Mouse (Mus musculus) embryonic facial prominence, embryonic 15.5 days (tissue): ENCODE measurements around the gene Lypd4. TPM values are rescaled to one million over a fixed set of nuclear protein-coding genes. Genes with fewer than 3 reads are reported as not detected.
A peak's percentile ranks its signal among the peaks of the same experiment; 100 is the strongest.
"Not testable (repeated sequence)": the region's sequence is repeated elsewhere in the genome, so short reads cannot be mapped to it uniquely, and the experiment has no call there.

ENCODE experiments used
- ATAC-seq: fragments of 200-750 bp; cut with Nextera tagmentation; 2 replicates; pipeline ENCODE4 v1.8.0; 2017; ENCODE audit warnings: low read depth, moderate TSS enrichment; ENCODE audit not compliant: insufficient number of reproducible peaks, low FRiP score, low TSS enrichment
- H3K27ac ChIP-seq: fragments of 300-500 bp; sonication (generic); replicated peaks from 2 replicates; pipeline ENCODE4 v1.5.1; 2015; ENCODE audit warnings: mild to moderate bottlenecking, inconsistent platforms
- H3K27me3 ChIP-seq: fragments of 300-500 bp; sonication (generic); 2 replicates; pipeline ENCODE4 v1.6.1; 2015; ENCODE audit warnings: inconsistent platforms
- H3K36me3 ChIP-seq: fragments of 300-500 bp; sonication (generic); 2 replicates; pipeline ENCODE4 v1.6.1; 2015; ENCODE audit warnings: mild to moderate bottlenecking, inconsistent platforms
- H3K4me1 ChIP-seq: fragments of 300-500 bp; sonication (generic); 2 replicates; pipeline ENCODE4 v1.6.1; 2015; ENCODE audit warnings: inconsistent platforms
- H3K4me2 ChIP-seq: fragments of 300-500 bp; sonication (generic); replicated peaks from 2 replicates; pipeline ENCODE4 v1.6.1; 2015; ENCODE audit warnings: mild to moderate bottlenecking, inconsistent platforms
- H3K4me3 ChIP-seq: fragments of 300-500 bp; sonication (generic); replicated peaks from 2 replicates; pipeline ENCODE4 v1.5.1; 2015; ENCODE audit warnings: mild to moderate bottlenecking, inconsistent platforms
- H3K9ac ChIP-seq: fragments of 300-500 bp; sonication (generic); 2 replicates; pipeline ENCODE4 v1.6.1; 2015; ENCODE audit warnings: inconsistent platforms
- H3K9me3 ChIP-seq: fragments of 300-500 bp; sonication (generic); replicated peaks from 2 replicates; pipeline ENCODE4 v1.6.1; 2016; ENCODE audit warnings: inconsistent platforms
- WGBS: fragments of 180-500 bp; shearing (Covaris S2); methylation state at CpG from one replicate; pipeline ENCODE4 v1.1.7; 2015; 5-methylcytosine and 5-hydroxymethylcytosine counted together
- polyA plus RNA-seq: library from polyadenylated mRNA; unstranded; fragments of >200 nt; fragmentation: Nextera tagmentation; extraction: Ambion mirVana; gene quantifications from 2 replicates; pipeline ENCODE4 v1.2.1, GENCODE M21; 2015

Lypd4 gene
- polyA plus RNA-seq, 1 experiment from 2014 or later, result not detected

- Histone ChIP-seq H3K9ac (no peak overlapping the region), H3K4me1 (peaks cover 27% of the 10 kb centered on the region), H3K9me3 (no peaks in the 10 kb centered on the region), H3K36me3 (no peaks in the 10 kb centered on the region), H3K4me2 (peak overlapping the region; percentile 73; the same call in 1 of the 2 replicates), H3K27me3 (no peaks in the 10 kb centered on the region), H3K4me3 (no peak overlapping the region; the same call in 1 of the 2 replicates), H3K27ac (0 out of 2 replicates have a peak overlapping the region, but pooled peaks have one; percentile 91)
- WGBS, result 45% methylated on average over 1 of the region's 1 CpGs
- no peak for ATAC-seq
These were observed 32.1 kb upstream of the Lypd4 start for GRCm38 (mm10) chr7:24901842-24902241.

- H3K36me3 ChIP-seq, result no peaks in the 10 kb centered on the region
- 77% methylated on average over 6 of the region's 6 CpGs for WGBS
- H3K27ac ChIP-seq, result no peak overlapping the region
These were observed 31.4 kb upstream of the Lypd4 start for GRCm38 (mm10) chr7:24901114-24901513.

DNA sequence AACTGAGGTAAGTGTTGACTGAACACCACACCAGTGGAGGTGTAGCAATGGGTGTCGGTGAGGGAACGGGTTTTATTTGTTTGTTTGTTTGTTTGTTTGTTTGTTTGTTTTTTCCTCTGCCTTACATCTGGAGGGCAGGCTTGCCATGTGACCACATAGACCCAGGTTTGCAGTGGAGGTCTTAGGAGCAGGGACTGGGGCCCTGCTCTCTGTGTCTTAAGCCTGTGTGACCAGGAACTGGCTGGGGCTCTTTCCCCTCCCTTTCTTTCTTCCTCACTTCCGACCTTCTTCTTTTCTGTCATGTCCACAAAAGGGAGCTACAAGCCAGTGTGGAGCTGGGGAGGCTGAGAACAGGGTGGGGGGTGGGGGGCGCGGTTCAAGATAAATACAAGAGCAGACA is 28.2 kb upstream of the Lypd4 start:
- 75% methylated on average over 5 of the region's 5 CpGs for WGBS
- Histone ChIP-seq H3K9ac (no peak overlapping the region), H3K9me3 (no peaks in the 10 kb centered on the region), H3K27ac (no peak overlapping the region), H3K4me1 (peaks cover 7% of the 10 kb centered on the region; the same call in 1 of the 2 replicates), H3K4me2 (no peak overlapping the region), H3K36me3 (no peaks in the 10 kb centered on the region), H3K27me3 (no peaks in the 10 kb centered on the region), H3K4me3 (no peak overlapping the region)
- no peak for ATAC-seq

More at GRCm38 (mm10) chr7:24901114-24901513, 31.4 kb upstream of the Lypd4 start:
- peaks cover 20% of the 10 kb centered on the region for H3K4me1 ChIP-seq
- no peaks in the 10 kb centered on the region for H3K27me3 ChIP-seq
- no peak overlapping the region for H3K9ac ChIP-seq
- no peaks in the 10 kb centered on the region for H3K9me3 ChIP-seq
- no peak overlapping the region for H3K4me2 ChIP-seq
- H3K4me3 ChIP-seq, result no peak overlapping the region
- no peak for ATAC-seq

DNA sequence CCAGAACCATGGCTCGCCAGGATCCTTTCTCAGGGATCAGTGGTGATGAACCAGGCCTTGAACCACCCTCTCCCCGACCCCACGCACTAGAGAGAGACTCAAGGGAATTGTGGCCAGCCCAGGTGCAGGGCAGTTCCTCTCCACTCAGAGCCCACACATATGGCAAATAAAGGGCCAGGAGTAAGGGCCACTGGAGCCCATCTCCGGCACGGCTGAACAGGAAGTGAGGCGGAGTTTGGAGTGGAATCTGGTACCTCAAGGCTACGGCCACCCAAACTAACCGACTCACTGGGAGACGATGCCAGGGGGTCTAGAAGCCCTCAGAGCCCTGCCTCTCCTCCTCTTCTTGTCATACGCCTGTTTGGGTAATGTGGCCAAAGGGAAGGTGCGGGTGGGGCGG is 27.5 kb upstream of the Lypd4 start, which contains the start of gene Cd79a:
Gene Cd79a (plus strand): TSS at position 158 of the 400 bp plus-strand sequence.
- Histone ChIP-seq H3K36me3 (no peaks in the 10 kb centered on the region), H3K9ac (no peak within 1 kb of the TSS), H3K9me3 (no peaks in the 10 kb centered on the region), H3K4me1 (peaks cover 2% of the 10 kb centered on the region; the same call in 1 of the 2 replicates), H3K27ac (no peak within 1 kb of the TSS), H3K4me3 (no peak within 1 kb of the TSS), H3K4me2 (no peak within 1 kb of the TSS), H3K27me3 (no peaks in the 10 kb centered on the region)
- ATAC-seq, result no peak
- 52% methylated on average over 12 of the region's 12 CpGs for WGBS

- Histone ChIP-seq H3K36me3 (no peaks in the 10 kb centered on the region), H3K4me3 (no peak overlapping the region), H3K9ac (no peak overlapping the region), H3K4me2 (no peak overlapping the region), H3K27ac (no peak overlapping the region), H3K9me3 (no peaks in the 10 kb centered on the region), H3K4me1 (no peaks in the 10 kb centered on the region), H3K27me3 (no peaks in the 10 kb centered on the region)
- WGBS, result 83% methylated on average over 8 of the region's 8 CpGs
- ATAC-seq, result no peak
These were observed 26.5 kb upstream of the Lypd4 start for GRCm38 (mm10) chr7:24896269-24896668.

- H3K4me1 ChIP-seq, H3K9ac ChIP-seq, H3K36me3 ChIP-seq, H3K4me3 ChIP-seq, H3K27me3 ChIP-seq, H3K9me3 ChIP-seq, ATAC-seq, H3K4me2 ChIP-seq, H3K27ac ChIP-seq: not testable (repeated sequence)
- WGBS, result 83% methylated on average over 2 of the region's 2 CpGs
These were observed 26.0 kb upstream of the Lypd4 start for GRCm38 (mm10) chr7:24895749-24896148.

DNA sequence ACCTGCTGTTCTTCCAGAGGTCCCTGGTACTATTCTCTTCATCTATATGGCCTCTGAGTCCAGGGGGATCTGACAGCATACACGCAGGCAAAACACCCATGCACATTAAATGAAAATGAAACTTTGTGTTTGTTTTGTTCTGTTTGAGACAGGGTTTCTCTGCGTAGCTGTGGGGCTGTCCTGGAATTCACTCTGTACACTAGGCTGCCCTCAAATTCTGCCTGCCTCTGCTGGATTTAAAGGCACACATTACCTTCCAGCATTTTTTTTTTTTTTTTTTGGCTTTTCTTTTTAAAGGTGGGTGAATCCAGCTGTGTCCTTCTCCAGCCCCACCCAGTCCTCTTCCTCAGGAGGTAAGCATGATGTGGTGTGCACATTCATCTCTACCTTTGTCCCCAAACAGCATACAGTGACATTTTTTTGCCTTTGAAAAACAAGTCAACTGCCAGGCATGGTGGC is 22.4 kb upstream of the Lypd4 start:
- peaks cover 41% of the 10 kb centered on the region for H3K36me3 ChIP-seq
- no peak overlapping the region for H3K27ac ChIP-seq
- ATAC-seq, result no peak
- H3K4me3 ChIP-seq, result no peak overlapping the region
- H3K4me1 ChIP-seq, result peaks cover 9% of the 10 kb centered on the region
- no peak overlapping the region for H3K4me2 ChIP-seq
- 68% methylated on average over 2 of the region's 2 CpGs for whole genome bisulfite sequencing
- H3K9me3 ChIP-seq, result no peaks in the 10 kb centered on the region
- no peaks in the 10 kb centered on the region for H3K27me3 ChIP-seq
- H3K9ac ChIP-seq, result no peak overlapping the region

- peaks cover 16% of the 10 kb centered on the region for H3K4me1 ChIP-seq
- H3K9me3 ChIP-seq, result no peaks in the 10 kb centered on the region
- H3K4me3 ChIP-seq, result no peak overlapping the region
- no peaks in the 10 kb centered on the region for H3K27me3 ChIP-seq
- WGBS, result 59% methylated on average over 3 of the region's 3 CpGs
- H3K27ac ChIP-seq, result no peak overlapping the region; the same call in 1 of the 2 replicates
- no peak overlapping the region for H3K4me2 ChIP-seq
- ATAC-seq, result no peak
- H3K9ac ChIP-seq, result no peak overlapping the region
- peaks cover 48% of the 10 kb centered on the region for H3K36me3 ChIP-seq
These were observed 21.7 kb upstream of the Lypd4 start for GRCm38 (mm10) chr7:24891241-24892124.

DNA sequence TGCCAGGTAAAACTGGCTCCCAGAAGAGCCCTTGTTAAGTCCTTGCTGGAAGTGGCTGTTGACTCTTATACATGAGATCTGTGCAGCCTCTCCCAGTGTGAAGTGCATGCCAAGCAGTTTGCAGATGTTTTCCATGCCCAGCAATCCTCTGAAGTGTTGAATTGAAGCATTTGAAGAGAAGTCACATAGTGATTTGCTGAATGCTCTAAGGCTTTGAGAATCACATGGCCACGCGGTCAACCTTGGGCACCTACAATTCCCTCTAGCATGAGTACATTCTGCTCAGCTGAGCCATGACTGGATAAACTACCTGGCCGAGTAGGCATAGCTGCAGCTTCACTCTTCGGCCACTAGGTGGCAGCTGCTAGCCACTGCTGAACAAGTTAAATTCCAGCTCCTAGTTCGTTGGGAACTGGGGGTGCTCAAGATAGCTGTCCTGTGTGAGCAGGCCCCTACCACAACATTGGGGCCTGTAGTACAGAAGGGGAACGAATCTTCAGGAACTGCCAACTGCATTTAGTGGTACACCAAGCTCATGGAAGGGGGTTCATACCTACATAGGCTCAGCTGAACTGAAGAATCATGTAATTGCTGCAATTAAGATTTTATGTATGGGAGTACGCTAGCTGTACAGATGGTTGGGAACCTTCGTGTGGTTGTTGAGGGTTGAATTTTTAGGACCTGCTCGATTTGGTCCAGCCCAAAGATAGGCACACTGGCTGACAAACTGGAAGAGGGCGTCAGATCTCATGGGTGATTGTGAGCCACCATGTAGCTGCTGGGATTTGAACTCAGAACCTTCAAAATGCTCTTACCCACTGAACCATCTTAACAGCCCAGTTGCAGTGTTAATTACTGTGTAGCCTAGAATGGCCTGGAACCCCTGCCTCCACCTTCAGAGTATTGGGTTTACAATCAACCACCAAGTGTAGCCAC is 20.8 kb upstream of the Lypd4 start:
- H3K4me3 ChIP-seq, result no peak overlapping the region
- 26% methylated on average over 10 of the region's 10 CpGs for WGBS

GRCm38 (mm10) chr7:24889431-24890220 is 19.9 kb upstream of the Lypd4 start:
- H3K27me3 ChIP-seq, result no peaks in the 10 kb centered on the region
- no peak overlapping the region for H3K4me3 ChIP-seq
- peak overlapping the region; percentile 48 for H3K27ac ChIP-seq
- WGBS, result 74% methylated on average over 6 of the region's 6 CpGs
- H3K36me3 ChIP-seq, result peaks cover 57% of the 10 kb centered on the region
- H3K4me1 ChIP-seq, result peaks cover 28% of the 10 kb centered on the region
- ATAC-seq, result no peak
- H3K9ac ChIP-seq, result no peak overlapping the region
- no peak overlapping the region for H3K4me2 ChIP-seq
- no peaks in the 10 kb centered on the region for H3K9me3 ChIP-seq

More for the DNA sequence above, 20.8 kb upstream of the Lypd4 start:
- Histone ChIP-seq H3K9ac (no peak overlapping the region), H3K36me3 (peaks cover 57% of the 10 kb centered on the region), H3K4me1 (peaks cover 25% of the 10 kb centered on the region), H3K27ac (peak overlapping the region; percentile 48), H3K9me3 (no peaks in the 10 kb centered on the region), H3K4me2 (no peak overlapping the region), H3K27me3 (no peaks in the 10 kb centered on the region)
- peak; percentile 60 for ATAC-seq
